Mouse (Mus musculus): ENCODE measurements around the gene Vps53. TPM values are rescaled to one million over a fixed set of nuclear protein-coding genes. Genes with fewer than 3 reads are reported as not detected.

Vps53 gene
- total RNA-seq, 2 experiments from 2014 or later: 9.4 to 13.0 TPM

Other genes with a start within 250 kb of the Vps53 start
- 5.6 and 11.1 TPM in 2 replicates for gene Rph3al, start 241.2 kb downstream of the Vps53 start, total RNA-seq (2015; ENCODE audit: low replicate concordance)
- 7.5 and 10.3 TPM in 2 replicates for gene Rph3al, start 241.2 kb downstream of the Vps53 start, total RNA-seq (2017; ENCODE audit: low replicate concordance)
- not detected in 2 replicates for gene 1700016K19Rik, start 179.7 kb downstream of the Vps53 start, total RNA-seq (2015; ENCODE audit: low replicate concordance)
- not detected in 2 replicates for gene 1700016K19Rik, start 179.7 kb downstream of the Vps53 start, total RNA-seq (2017; ENCODE audit: low replicate concordance)
- gene Rflnb, start 151.9 kb downstream of the Vps53 start, total RNA-seq (2015; ENCODE audit: low replicate concordance): 19.6 and 22.5 TPM in 2 replicates
- 23.4 and 23.6 TPM in 2 replicates for gene Rflnb, start 151.9 kb downstream of the Vps53 start, total RNA-seq (2017; ENCODE audit: low replicate concordance)
- 1.5 and 3.6 TPM in 2 replicates for gene Fam57a, start within 50 bp of the Vps53 start, total RNA-seq (2015; ENCODE audit: low replicate concordance)
- 0.17 and 3.5 TPM in 2 replicates for gene Fam57a, start within 50 bp of the Vps53 start, total RNA-seq (2017; ENCODE audit: low replicate concordance)
- gene Dbil5, start 38.0 kb upstream of the Vps53 start, total RNA-seq (2015; ENCODE audit: low replicate concordance): not detected in 2 replicates
- gene Dbil5, start 38.0 kb upstream of the Vps53 start, total RNA-seq (2017; ENCODE audit: low replicate concordance): not detected in 2 replicates
- 2.9 TPM in 1 of 2 replicates, not detected in the other for gene Gemin4, start 38.0 kb upstream of the Vps53 start, total RNA-seq (2015; ENCODE audit: low replicate concordance)
- 0.42 TPM in 1 of 2 replicates, not detected in the other for gene Gemin4, start 38.0 kb upstream of the Vps53 start, total RNA-seq (2017; ENCODE audit: low replicate concordance)
- gene Mrm3, start 64.1 kb upstream of the Vps53 start, total RNA-seq (2015; ENCODE audit: low replicate concordance): 2.7 and 4.2 TPM in 2 replicates
- gene Mrm3, start 64.1 kb upstream of the Vps53 start, total RNA-seq (2017; ENCODE audit: low replicate concordance): 3.2 and 4.7 TPM in 2 replicates
- gene Glod4, start 64.1 kb upstream of the Vps53 start, total RNA-seq (2015; ENCODE audit: low replicate concordance): 12.1 and 31.5 TPM in 2 replicates
- gene Glod4, start 64.1 kb upstream of the Vps53 start, total RNA-seq (2017; ENCODE audit: low replicate concordance): 16.7 and 55.0 TPM in 2 replicates
- gene Nxn, start 219.5 kb upstream of the Vps53 start, total RNA-seq (2015; ENCODE audit: low replicate concordance): 5.0 and 9.0 TPM in 2 replicates
- 3.2 and 3.7 TPM in 2 replicates for gene Nxn, start 219.5 kb upstream of the Vps53 start, total RNA-seq (2017; ENCODE audit: low replicate concordance)
- 5.4 and 6.3 TPM in 2 replicates for gene Timm22, start 227.3 kb upstream of the Vps53 start, total RNA-seq (2015; ENCODE audit: low replicate concordance)
- gene Timm22, start 227.3 kb upstream of the Vps53 start, total RNA-seq (2017; ENCODE audit: low replicate concordance): 1.6 and 1.7 TPM in 2 replicates

Measured in erythroblast, adult 5-6 weeks (primary cell).